Mouse (Mus musculus) ES-Bruce4 (cell line): ENCODE results near the gene Tango2.

Experiments
- CTCF ChIP-seq: IDR thresholded peaks from one replicate; pipeline ENCODE4 v1.8.1; 2011; ENCODE audit warnings: low read depth, low read length
- EP300 ChIP-seq: IDR thresholded peaks from 2 replicates; pipeline ENCODE4 v1.6.1; 2011; ENCODE audit warnings: low read depth, low read length; ENCODE audit not compliant: insufficient read depth

DNA sequence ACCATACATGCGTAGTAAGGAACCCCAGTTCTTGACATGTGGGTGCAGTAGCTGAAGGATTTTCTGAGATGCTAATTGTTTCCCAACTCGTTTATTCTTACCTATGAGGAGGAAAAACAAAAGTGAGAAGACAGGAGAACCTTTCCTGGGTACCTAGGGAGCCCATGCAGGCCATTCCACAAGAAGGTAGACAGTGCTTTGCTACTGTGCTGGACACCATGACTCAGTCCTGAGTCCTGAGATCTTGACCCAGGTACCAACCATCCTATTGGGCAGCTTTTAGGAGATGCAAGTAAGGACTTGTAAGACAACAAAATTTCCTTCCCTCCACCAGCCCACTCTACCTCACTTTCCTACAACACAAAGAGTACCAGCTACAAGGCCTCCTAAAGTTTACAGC, 89.7 kb downstream of the Tango2 start, which contains the start of gene Gm49776:
- TF ChIP-seq CTCF (no peak), EP300 (no peak)
